Mouse (Mus musculus) 416B (cell line): Measurements from ENCODE around the gene Agl.

Experiments
- DNase-seq: peaks from one replicate; pipeline ENCODE4 v3.0.0; 2011; ENCODE audit warnings: low read depth

Agl gene

GRCm38 (mm10) chr3:116807811-116808506 lies at the start of gene Agl:
Gene Agl (minus strand): TSS chr3:116808166.
- peak; percentile 97 for DNase-seq

DNA sequence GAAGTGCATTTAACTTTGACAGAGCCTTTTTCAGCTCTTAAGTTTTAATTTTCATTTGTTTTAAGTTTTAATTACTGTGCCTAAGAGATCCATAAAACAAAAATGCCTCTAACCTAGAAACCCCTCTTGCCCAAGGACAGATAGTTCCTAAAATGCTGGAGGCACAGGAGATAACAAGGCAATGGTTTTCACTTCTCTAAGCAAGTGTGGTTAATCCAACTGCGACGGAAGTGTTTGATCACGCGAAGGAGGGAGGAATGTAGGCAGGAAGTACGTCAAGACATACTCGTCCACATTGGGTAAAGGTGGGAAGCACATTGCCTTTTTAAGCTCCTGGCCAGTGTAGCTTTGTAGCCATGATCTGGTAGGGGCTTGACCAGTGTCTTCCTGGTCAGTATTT lies 49.6 kb upstream of the Agl start:
- no peak for DNase-seq

DNA sequence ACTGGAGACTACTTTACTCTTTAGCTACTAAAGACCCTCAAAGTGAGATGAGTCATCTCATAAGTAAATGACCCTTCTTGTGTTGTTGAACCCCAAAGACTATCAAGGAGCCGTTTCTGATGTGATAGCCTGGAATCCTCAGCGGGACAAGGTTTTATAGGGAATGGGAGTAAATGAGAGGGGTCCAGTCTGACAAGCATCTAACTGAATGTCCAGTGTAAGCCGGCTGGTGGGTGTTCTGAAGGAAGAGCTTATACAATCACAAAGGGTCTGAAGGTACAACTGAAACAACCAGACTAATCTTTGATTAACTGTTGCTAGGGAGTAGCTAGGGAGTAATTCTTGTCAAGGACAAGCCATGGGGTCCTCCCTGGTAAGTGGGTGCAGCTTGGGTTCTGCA lies 44.5 kb upstream of the Agl start:
- DNase-seq, result no peak

GRCm38 (mm10) chr3:116850376-116850775 lies 42.4 kb upstream of the Agl start:
- DNase-seq, result no peak

DNA sequence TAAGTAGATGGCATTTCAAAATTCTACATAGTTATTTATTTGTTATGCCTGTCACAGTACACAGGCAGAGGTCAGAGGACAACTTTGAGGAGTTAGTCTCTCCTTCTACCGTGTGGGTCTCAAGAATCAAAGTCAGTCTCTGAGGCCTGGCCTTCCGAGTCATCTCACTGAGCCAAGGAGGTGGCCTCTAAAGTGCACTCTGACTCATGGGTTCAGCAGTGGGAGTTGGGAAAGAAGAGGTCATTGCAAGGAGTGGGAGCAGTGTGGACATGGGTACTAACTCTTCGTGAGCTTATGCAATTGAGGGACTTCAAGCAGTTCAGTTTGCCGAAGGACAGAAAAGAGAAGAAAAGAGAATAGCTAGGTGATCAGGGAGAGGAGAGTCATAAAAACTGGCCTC lies 41.0 kb upstream of the Agl start:
- DNase-seq, result peak; percentile 47

GRCm38 (mm10) chr3:116848099-116848498 lies 40.1 kb upstream of the Agl start:
- peak; percentile 66 for DNase-seq

DNA sequence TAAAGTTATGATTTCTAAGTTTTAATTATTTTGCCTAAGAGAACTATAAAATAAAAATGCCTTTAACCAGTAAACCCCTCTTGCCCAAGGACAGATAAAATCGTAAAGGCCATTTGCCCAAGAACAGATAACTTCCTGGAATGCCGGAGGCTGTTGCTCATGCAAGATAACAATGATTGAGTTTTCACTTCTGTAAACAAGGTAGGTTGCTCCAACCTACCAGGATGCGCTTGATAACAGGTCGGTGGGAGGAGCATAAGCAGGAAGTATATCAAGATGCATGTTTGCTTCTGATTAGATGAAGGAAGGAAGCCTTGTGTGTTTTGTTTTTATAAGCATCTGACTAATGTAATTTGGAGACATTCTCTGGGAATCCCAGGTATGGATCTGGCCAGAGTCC lies 38.1 kb upstream of the Agl start:
- DNase-seq, result peak; percentile 80

GRCm38 (mm10) chr3:116844880-116845579 lies 37.1 kb upstream of the Agl start:
- DNase-seq, result peak; percentile 85

DNA sequence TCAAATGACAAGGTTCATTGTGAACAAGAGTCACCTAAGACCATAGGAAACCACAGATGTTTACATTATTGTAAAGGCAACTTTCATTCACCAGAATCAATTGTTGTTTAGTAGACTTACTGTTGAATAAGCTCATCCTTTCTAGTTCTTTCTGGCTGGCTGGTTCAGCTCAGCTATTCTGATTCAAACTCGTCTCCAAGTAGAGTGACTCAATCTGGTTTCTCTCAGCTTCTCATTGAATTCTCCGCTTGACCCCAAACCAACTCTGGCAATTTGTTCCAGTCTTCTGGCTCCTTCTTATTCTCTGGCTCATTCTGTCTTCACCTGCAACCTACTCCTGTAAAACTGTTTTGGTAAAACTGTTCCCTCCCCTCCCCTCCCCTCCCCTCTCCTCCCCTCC lies 33.3 kb upstream of the Agl start:
- DNase-seq, result no peak

DNA sequence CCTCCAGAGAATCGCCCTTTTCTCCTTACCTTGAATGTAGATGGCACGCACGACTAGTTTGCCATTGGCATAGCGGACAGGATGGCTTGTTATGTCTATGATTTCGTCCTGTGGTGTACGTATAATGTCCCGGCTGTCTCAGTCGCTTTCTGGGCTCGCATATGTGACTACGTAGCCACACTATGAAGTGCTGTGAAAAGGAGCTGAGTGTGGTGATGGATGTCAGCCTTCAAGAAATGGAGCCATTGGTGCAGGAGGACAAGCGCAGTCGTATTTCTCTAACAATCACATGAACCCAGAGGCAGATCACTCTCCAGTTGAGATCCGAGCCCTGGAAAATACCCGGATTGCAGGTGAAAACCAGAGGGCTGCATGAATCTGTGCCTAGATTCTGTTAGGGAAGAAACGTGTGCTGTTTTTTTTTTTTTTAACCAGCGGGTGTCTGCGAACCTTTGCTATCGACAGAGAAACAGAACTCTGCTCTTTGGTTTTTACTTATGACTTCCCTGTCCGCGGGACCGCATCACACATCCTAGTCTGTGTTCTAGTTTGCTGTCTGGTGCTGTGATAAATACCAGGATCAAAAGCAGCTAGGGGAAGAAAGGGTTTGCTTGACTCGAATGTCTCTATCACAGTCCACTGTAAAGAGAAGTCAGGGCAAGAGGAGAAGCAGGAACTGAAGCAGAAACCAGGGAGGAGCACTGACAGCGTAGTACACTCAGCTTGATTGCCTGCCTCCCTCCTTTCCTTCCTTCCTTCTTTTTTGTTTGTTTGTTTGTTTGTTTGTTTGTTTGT lies 28.9 kb upstream of the Agl start:
- DNase-seq, result no peak

DNA sequence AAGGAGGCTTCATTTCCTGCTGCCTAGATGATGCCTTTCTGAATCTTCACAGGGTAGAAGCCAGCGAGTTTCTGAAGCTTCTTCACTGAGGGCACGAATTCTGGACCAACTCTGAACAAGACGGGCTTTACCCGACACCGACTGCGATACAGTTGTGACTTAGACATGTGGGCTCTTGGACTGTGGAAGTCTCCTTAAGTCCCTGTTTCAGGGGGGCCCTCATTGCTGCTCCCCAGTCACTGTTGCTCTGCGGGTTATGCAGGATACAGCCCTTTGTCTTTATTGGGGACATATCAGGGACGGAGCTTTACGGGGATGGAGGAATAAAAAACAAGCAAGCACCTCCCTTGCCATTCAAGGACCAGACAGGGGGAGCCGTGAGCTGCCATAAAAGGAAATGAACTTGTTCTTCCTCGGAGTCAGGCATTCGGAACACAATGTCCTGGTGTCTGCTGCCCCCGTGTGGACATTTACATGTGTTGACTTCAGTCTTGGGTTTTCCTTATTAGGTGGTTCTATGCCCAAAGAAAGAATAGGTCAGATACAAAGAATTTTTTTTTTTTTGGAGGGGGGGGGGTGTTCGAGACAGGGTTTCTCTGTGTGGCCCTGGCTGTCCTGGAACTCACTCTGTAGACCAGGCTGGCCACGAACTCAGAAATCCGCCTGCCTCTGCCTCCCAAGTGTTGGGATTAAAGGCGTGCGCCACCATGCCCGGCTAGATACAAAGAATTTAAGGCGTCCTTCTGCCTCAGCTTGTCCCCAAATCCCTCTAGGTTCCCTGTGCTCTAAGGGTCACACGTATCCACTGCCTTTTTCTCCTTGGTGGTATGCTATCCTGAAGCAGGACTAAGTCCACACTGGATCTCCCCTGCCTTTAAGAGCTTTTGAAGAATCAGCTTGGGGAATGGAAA lies 28.1 kb upstream of the Agl start:
- DNase-seq, result peak; percentile 96

GRCm38 (mm10) chr3:116835350-116835749 lies 27.4 kb upstream of the Agl start:
- no peak for DNase-seq

- DNase-seq, result no peak
Observed at GRCm38 (mm10) chr3:116834241-116834640, 26.3 kb upstream of the Agl start.

GRCm38 (mm10) chr3:116833491-116833890 lies 25.5 kb upstream of the Agl start:
- no peak for DNase-seq

GRCm38 (mm10) chr3:116832526-116833310 lies 24.8 kb upstream of the Agl start:
- no peak for DNase-seq

GRCm38 (mm10) chr3:116831324-116831723 lies 23.4 kb upstream of the Agl start:
- no peak for DNase-seq

DNA sequence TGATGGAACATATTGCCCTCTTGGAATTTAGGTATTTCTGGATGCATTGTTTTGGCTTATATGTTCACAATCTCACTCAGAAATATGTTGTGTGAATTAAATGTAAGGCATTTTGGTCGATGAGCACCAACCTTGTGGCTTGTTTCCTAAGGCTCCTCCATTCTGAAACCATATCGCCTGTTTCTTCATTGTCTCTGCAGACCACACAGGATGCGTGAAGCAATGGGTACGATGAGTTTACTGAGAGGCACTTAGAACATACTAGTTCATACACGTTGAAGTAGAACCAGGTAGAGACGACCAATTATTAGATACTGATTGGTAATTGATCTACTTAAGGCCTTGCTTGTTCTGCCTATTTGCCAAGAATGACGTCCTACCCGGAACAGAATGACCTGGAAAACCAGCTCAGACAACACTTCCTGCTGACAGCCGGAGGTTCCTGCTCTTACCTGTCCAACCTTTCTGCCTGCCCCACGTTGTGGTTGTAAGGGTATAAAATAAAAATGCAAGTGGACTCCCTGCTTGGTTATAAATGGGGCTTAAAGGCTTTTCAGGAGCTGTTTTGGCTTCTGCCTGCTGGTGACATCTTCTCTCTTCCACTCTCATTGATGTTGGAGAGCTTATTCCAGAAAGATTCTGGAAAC lies 21.4 kb upstream of the Agl start:
- DNase-seq, result peak; percentile 84

DNA sequence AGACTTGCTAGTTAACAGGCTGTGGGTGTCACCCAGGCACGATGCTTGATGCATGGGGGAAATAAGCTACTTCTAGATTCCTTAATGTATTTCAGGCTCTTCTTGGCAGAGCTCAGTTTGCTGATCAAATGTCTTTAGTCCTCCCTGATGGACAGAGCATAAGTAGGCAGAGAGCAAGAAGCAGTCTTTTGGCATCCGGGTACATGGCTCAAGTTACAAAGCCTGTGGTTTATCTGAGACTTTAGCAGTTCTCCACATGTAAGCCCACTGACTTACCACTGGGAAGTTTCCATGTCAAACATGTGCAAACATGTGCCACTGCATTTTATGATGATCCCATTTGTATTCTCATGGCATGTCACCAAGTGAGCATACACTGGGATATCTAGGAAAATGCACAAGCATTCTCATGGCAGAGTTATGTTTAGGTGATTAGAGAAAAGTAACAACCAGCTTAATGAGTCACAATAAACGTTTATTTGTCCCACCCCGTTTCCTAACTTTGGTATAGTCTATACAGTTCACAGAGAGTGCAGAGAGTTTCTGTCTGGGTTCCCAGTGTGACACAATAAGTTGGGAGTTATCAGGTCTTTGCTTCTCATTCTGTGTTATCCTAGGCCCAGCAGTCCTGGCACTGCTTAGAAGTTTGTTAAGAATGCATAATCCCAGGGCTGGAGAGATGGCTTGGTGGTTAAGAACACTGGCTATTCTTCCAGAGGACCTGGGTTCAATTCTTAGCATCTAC lies 18.7 kb upstream of the Agl start:
- peak; percentile 52 for DNase-seq

DNA sequence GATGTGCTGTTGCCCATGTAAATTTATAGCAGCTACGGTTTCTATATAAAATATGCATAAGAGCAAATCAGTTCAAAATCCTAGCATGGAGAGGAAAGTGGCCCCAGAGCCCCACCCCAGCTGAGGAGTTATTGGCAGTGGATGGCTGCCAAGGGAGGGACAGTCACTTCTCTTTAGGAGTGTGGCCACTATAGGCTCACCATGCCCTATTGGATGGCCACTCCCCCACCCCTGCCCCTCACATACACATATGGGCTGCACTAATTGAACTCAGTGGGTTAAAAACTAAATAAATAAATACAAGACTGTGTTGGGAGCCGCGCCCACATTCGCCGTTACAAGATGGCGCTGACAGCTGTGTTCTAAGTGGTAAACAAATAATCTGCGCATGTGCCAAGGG lies 9.3 kb upstream of the Agl start:
- DNase-seq, result no peak

- no peak for DNase-seq
Observed at GRCm38 (mm10) chr3:116816674-116817215, 8.8 kb upstream of the Agl start.
